Mouse (Mus musculus): ENCODE results near the gene Syne2. TPM values are rescaled to one million over a fixed set of nuclear protein-coding genes. Genes with fewer than 3 reads are reported as not detected.
A peak's percentile ranks its signal among the peaks of the same experiment; 100 is the strongest.

The Syne2 gene
- polyA plus RNA-seq, 1 experiment from 2014 or later: 63.7 TPM

DNA sequence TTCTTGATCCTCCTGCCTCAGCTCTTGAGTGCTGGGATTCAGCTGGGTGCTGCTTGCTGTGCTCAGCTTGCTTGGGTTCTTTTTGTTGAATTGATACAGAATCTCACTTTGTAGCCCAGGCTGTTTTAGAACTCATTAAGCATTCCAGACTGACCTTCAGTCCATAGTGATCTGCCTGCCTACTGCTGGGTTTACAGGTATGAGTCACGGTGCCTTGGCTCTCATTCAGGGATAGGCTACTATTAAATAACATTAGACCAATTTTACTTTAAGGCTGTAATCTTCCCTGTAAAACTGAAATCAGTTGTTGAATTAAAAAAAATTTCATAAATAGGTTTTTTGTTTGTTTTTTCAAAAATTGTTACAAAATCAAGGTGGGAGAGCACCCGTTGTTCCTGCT lies 4.2 kb upstream of the Syne2 start:
- Histone ChIP-seq H3K9me3 (replicated peaks) (no peaks in the 10 kb centered on the region; the same call in 1 of the 2 replicates), H3K4me3 (no peak overlapping the region), H3K4me2 (no peak overlapping the region), H3K9ac (no peak overlapping the region), H3K36me3 (no peaks in the 10 kb centered on the region), H3K4me1 (replicated peaks) (0 out of 2 replicates have a peak, but pooled peaks cover 8% of the 10 kb centered on the region), H3K27me3 (replicated peaks) (no peaks in the 10 kb centered on the region), H3K27ac (ENCODE audit: poor library complexity, severe bottlenecking) (no peak overlapping the region)
- no peak for ATAC-seq (ENCODE audit: insufficient number of reproducible peaks, low FRiP score)
- 96% methylated on average over 2 of the region's 2 CpGs for WGBS

DNA sequence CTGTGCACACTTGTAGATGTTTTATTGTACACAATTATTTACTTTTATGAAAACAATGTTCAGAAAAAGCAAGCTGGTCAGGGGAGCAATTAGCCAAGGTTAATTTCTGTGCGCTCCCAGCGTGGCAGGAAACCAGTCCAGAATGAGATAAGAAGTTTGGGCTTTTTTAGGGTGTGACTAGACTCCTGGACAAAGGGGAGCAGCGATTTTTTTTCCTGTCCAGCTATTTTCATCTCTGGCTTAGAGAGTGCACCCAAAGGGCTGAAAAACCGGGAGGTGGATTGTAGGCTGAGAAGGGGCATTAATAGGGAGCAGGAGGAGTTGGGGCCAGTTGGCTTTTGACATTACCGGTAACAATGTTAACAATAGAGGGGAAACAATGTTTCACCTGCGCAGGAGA lies 3.4 kb upstream of the Syne2 start:
- Histone ChIP-seq H3K4me3 (no peak overlapping the region), H3K36me3 (no peaks in the 10 kb centered on the region), H3K4me2 (no peak overlapping the region), H3K9ac (no peak overlapping the region), H3K9me3 (replicated peaks) (no peaks in the 10 kb centered on the region; the same call in 1 of the 2 replicates), H3K27me3 (replicated peaks) (no peaks in the 10 kb centered on the region), H3K27ac (ENCODE audit: poor library complexity, severe bottlenecking) (no peak overlapping the region), H3K4me1 (replicated peaks) (peaks cover 10% of the 10 kb centered on the region)
- WGBS: 59% methylated on average over 6 of the region's 6 CpGs
- no peak for ATAC-seq (ENCODE audit: insufficient number of reproducible peaks, low FRiP score)

DNA sequence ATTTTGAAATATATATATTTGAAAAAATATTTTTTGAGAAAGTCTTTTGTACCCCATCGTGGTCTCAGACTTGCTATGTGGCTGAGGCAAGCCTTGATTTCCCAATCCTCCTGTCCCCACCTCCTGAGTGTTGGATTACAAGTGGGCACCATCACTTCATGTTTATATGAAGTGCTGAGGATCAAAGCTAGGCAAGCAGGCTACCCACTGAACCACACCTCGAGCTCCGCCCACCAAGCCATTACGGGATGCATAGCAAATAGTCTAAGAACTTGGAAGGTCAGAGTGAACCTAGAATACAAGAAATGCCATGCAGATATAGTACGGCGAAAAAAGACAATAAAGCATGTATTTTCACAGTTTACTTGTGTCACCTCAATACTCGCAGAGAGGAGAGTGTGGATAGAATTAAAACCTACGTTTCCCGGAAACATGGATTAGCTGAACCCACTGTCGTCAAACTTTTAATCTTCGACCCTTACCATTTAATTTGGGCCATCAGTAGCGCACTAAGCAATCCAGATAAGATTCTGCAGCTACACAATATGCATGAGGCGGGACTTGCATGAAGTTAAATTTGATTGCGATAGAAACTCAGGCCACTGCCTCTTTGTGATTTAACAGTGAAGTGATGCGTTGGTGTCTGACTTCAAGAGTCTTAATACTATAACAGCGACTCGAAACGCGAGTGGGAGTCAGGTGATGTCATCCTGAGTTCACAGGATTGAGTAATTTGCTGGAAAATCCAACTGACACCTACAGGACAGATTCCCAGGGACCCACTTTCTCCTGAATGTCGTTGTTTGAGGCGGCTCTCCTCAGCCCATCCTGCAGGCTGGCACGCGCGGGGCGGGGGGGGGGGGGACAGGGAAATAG lies 715 bp upstream of the Syne2 start:
- Histone ChIP-seq H3K27ac (ENCODE audit: poor library complexity, severe bottlenecking) (no peak overlapping the region), H3K4me1 (replicated peaks) (peaks cover 29% of the 10 kb centered on the region), H3K9ac (peak overlapping the region; percentile 91), H3K4me3 (peak overlapping the region; percentile 74), H3K9me3 (replicated peaks) (no peaks in the 10 kb centered on the region; the same call in 1 of the 2 replicates), H3K27me3 (replicated peaks) (no peaks in the 10 kb centered on the region), H3K4me2 (peak overlapping the region; percentile 92), H3K36me3 (no peaks in the 10 kb centered on the region)
- WGBS: 13% methylated on average over 25 of the region's 25 CpGs
- ATAC-seq (ENCODE audit: insufficient number of reproducible peaks, low FRiP score): no peak

DNA sequence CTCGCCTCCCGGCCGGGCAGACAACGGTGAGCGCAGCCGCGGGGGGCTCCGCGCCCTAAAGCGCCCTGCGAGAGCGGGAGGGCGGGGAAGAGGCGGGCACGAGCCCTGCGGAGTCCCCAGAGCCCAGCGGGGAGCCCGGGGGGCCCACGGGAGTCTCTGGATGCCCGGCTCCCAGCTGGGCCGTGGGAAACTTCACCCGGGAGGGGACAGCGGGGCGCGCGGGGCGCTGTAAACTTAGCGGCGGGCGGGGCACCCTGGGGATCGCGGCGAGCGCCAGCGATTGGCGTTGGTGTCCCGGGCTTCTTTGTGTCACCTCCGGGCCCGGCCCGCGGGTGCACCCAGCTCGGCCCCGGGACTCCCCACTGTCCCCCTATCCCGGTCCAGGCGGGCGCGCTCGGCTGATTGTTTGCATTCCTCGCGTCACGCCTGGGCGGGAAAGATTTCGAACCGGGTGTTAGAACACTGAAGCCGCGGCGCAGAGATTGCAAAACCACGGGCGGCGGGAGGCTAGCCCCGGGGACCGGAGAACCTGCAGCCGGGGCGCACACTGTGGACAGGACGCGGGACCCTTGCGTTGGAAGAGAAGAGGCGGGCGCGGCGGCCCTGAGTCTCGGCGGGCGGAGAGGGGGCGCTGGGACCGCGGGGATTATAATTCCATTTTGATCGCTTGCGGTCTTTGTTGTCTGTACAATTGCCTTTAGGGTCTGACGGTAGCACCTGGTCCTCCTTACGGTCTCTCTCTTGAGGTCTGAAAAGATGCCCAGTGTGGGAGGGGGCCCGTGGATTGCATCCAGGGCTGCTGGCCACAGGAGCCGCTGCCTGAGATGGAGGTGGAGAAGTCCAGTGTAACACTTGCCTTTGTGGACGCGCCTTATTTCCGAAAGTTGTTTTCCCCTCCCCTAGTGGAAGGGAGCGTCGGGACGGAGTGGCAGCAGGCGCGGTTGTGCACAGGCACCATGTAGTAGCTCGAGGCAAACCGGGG lies 810 bp downstream of the Syne2 start:
- Histone ChIP-seq H3K4me2 (peak overlapping the region; percentile 92), H3K4me3 (peak overlapping the region; percentile 74)

DNA sequence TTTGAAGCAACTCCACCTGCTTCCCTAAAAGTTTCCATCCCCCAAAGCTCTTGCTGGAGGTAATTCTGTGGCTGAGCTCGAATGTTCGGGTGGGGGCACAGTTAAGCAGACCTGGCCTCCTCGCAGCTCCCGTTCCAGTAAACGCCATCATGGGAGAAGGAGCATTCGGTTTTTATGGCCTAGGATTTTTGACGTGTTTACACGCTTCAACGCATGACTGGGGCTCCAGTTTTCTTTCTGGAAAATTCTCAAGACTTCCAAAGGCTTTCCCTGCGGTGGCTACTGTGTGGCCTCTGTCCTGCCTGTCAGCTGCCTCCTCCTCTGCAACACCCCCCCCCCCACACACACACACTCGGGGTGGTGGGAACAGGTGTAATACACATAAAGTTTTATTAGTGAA lies 1.5 kb downstream of the Syne2 start:
- peak overlapping the region; percentile 74 for H3K4me3 ChIP-seq
- peaks cover 45% of the 10 kb centered on the region for H3K4me1 ChIP-seq (replicated peaks)
- ATAC-seq (ENCODE audit: insufficient number of reproducible peaks, low FRiP score): no peak

More for the DNA sequence above, 810 bp downstream of the Syne2 start:
- Histone ChIP-seq H3K9ac (peak overlapping the region; percentile 91), H3K27me3 (replicated peaks) (no peaks in the 10 kb centered on the region), H3K36me3 (no peaks in the 10 kb centered on the region), H3K9me3 (replicated peaks) (no peaks in the 10 kb centered on the region), H3K4me1 (replicated peaks) (peaks cover 40% of the 10 kb centered on the region), H3K27ac (ENCODE audit: poor library complexity, severe bottlenecking) (peak overlapping the region; percentile 78)
- peak; percentile 61 for ATAC-seq (ENCODE audit: insufficient number of reproducible peaks, low FRiP score)
- WGBS: under 1% methylated on average over 93 of the region's 93 CpGs

DNA sequence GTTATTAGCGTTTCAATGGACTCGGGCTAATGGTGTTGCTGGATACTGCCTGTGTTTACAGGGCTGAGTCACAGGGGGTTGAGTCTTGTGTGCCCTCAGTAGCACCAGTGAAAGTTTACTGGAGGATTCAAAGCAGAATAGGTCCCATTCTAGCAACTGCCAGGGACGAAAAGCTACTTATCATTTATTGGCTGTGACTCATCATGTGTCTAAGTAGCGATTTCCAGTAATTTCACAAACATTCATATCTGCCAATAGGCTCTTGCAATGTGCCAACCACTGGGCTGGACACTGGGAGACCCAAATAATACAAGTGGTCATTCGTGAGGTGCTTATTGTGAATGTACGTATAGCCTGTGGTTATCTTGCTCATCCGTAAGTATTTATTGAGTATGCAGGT lies 2.3 kb downstream of the Syne2 start:
- Histone ChIP-seq H3K4me3 (no peak overlapping the region), H3K27ac (ENCODE audit: poor library complexity, severe bottlenecking) (no peak overlapping the region), H3K9me3 (replicated peaks) (no peaks in the 10 kb centered on the region), H3K36me3 (no peaks in the 10 kb centered on the region), H3K9ac (no peak overlapping the region), H3K4me1 (replicated peaks) (peaks cover 52% of the 10 kb centered on the region), H3K4me2 (no peak overlapping the region), H3K27me3 (replicated peaks) (no peaks in the 10 kb centered on the region)
- no peak for ATAC-seq (ENCODE audit: insufficient number of reproducible peaks, low FRiP score)
- WGBS: 70% methylated on average over 7 of the region's 7 CpGs

More for the DNA sequence above, 1.5 kb downstream of the Syne2 start:
- 13% methylated on average over 11 of the region's 11 CpGs for WGBS
- Histone ChIP-seq H3K4me2 (peak overlapping the region; percentile 92), H3K9ac (peak overlapping the region; percentile 91), H3K36me3 (no peaks in the 10 kb centered on the region), H3K27me3 (replicated peaks) (no peaks in the 10 kb centered on the region), H3K27ac (ENCODE audit: poor library complexity, severe bottlenecking) (no peak overlapping the region), H3K9me3 (replicated peaks) (no peaks in the 10 kb centered on the region)

DNA sequence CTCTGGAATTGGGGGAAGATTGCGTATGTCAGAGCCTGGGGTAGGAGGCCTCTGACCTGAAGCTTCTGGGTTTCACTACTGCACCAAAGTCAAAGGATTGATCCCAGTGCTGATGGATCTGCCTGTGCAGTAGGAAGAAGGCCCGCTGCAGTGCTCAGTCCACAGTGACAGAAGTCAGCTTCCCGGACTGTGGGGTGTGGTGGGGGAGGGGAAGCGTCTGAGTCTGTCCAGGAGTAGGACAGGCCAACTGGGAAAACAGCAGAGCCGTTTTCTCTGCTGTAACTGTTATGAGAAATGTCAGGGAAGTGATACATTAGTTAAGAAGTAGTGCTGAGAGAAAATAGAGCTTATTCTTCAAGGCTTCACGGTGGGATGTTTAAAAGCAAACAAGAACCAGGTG lies 4.2 kb downstream of the Syne2 start:
- H3K36me3 ChIP-seq: no peaks in the 10 kb centered on the region
- H3K4me3 ChIP-seq: no peak overlapping the region
- H3K4me2 ChIP-seq: no peak overlapping the region
- H3K4me1 ChIP-seq (replicated peaks): peaks cover 63% of the 10 kb centered on the region
- 23% methylated on average over 6 of the region's 6 CpGs for WGBS
- no peak for ATAC-seq (ENCODE audit: insufficient number of reproducible peaks, low FRiP score)
- H3K27me3 ChIP-seq (replicated peaks): no peaks in the 10 kb centered on the region
- H3K9ac ChIP-seq: no peak overlapping the region
- no peak overlapping the region for H3K27ac ChIP-seq (ENCODE audit: poor library complexity, severe bottlenecking)
- no peaks in the 10 kb centered on the region for H3K9me3 ChIP-seq (replicated peaks)

DNA sequence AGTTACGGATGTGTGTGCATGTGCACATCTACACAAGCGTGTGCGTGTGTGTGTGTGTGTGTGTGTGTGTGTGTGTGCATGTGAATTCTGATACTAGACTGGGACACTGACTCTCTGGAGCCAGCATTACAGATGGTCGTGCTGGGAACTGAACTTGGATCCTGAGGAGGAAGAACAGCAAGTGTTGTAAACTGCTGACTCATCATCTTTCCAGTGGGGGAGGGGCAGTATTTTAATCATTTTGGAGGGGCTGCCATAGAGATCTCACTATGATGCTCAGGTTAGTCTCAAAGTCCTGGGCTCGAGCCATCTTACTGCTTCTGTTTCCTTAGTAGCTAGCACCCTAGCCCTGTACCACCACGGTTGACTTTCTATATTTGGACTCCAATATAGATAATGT lies 5.5 kb downstream of the Syne2 start:
- peak overlapping the region; percentile 64; the same call in 1 of the 2 replicates for H3K27ac ChIP-seq (ENCODE audit: poor library complexity, severe bottlenecking)
- no peak overlapping the region; the same call in 1 of the 2 replicates for H3K4me3 ChIP-seq
- peaks cover 71% of the 10 kb centered on the region for H3K4me1 ChIP-seq (replicated peaks)
- H3K36me3 ChIP-seq: no peaks in the 10 kb centered on the region
- ATAC-seq (ENCODE audit: insufficient number of reproducible peaks, low FRiP score): no peak
- no peaks in the 10 kb centered on the region for H3K27me3 ChIP-seq (replicated peaks)
- H3K9ac ChIP-seq: no peak overlapping the region
- no peaks in the 10 kb centered on the region for H3K9me3 ChIP-seq (replicated peaks)
- 63% methylated on average over 6 of the region's 6 CpGs for WGBS
- H3K4me2 ChIP-seq: 0 out of 2 replicates have a peak overlapping the region, but pooled peaks have one; percentile 1

DNA sequence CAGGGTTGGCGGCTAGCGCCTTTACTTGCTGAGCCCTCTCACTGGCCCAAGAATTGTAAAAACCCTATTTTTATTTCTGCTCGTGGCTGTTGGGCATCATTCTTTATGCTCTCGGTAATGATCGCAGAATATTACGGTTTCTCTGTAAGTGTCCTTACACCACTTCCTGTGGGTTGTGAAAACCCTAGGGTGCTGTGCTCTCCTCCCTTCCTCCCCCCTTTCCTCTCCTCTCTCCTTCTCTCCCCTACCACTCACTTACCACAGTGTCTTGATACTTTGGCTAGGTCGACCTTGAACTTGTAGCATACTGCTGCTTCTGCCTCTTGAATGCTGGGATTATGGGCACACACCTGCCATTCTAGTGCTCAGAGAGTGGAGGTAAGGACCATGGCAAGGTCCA lies 7.5 kb downstream of the Syne2 start:
- Histone ChIP-seq H3K4me3 (no peak overlapping the region), H3K9ac (no peak overlapping the region), H3K4me2 (no peak overlapping the region), H3K9me3 (replicated peaks) (no peaks in the 10 kb centered on the region), H3K4me1 (replicated peaks) (peaks cover 63% of the 10 kb centered on the region), H3K27me3 (replicated peaks) (no peaks in the 10 kb centered on the region), H3K36me3 (no peaks in the 10 kb centered on the region), H3K27ac (ENCODE audit: poor library complexity, severe bottlenecking) (no peak overlapping the region)
- ATAC-seq (ENCODE audit: insufficient number of reproducible peaks, low FRiP score): no peak
- WGBS: 84% methylated on average over 7 of the region's 7 CpGs

DNA sequence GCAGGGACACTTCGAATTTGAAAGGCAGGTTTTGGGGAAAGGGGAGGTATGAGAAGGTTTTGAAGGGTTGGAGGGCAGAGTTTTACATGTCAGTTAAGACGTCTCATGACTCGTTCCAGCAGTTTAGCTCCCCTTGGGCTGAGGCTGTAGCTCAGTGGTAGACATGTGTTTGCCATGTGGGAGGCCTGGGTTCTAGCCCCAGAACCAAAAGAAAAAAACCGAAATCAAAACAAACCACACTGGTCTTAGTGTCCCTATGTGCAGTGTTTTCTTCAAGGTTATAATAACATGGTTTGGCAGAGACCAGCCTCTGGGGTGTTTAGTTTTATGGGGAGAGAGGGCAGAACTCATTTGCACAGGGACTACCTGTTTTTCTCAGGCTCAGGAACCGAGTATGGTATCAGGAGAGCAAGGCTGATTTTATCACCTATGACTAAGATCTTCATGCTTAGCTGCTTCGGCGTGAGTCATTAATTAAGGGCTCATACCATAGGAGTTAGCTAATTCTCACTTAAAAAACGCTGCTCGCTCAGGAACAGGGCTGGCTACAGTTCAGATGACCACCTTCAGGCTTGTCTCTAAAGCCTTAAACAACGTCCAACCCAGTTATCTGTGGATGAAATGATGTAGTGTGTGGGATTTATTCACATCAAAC lies 8.9 kb downstream of the Syne2 start:
- Histone ChIP-seq H3K27me3 (replicated peaks) (no peaks in the 10 kb centered on the region), H3K27ac (ENCODE audit: poor library complexity, severe bottlenecking) (no peak overlapping the region), H3K9me3 (replicated peaks) (no peaks in the 10 kb centered on the region), H3K4me1 (replicated peaks) (peaks cover 59% of the 10 kb centered on the region), H3K9ac (no peak overlapping the region), H3K4me2 (no peak overlapping the region), H3K4me3 (no peak overlapping the region), H3K36me3 (no peaks in the 10 kb centered on the region)
- ATAC-seq (ENCODE audit: insufficient number of reproducible peaks, low FRiP score): no peak
- 43% methylated on average over 10 of the region's 10 CpGs for WGBS

Measured in heart, embryonic 12.5 days (tissue).